Mouse (Mus musculus) neutrophil, adult 65 days (primary cell): Measurements from ENCODE around the gene Tas2r139. TPM values are rescaled to one million over a fixed set of nuclear protein-coding genes. Genes with fewer than 3 reads are reported as not detected.

Experiments used
- total RNA-seq: library from RNA; stranded (reverse); gene quantifications from 2 replicates; pipeline ENCODE4 v1.2.4, GENCODE M21; 2023

Gene Tas2r139
- total RNA-seq, result not detected in 2 replicates

GRCm38 (mm10) chr6:42140636-42141035 is at the start of gene Tas2r139:
Tas2r139 (plus strand) TSS chr6:42140936.

Other genes starting within 250 kb of the Tas2r139 start
- not detected in 2 replicates for gene Sval1, start 189.3 kb upstream of the Tas2r139 start, total RNA-seq
- gene Sval3, start 172.8 kb upstream of the Tas2r139 start, total RNA-seq, result not detected in 2 replicates
- not detected in 2 replicates for gene Sva, start 102.5 kb upstream of the Tas2r139 start, total RNA-seq
- not detected in 2 replicates for gene Tas2r144, start 74.4 kb downstream of the Tas2r139 start, total RNA-seq
- gene Gstk1, start 105.0 kb downstream of the Tas2r139 start, total RNA-seq, result 4.0 and 4.5 TPM in 2 replicates
- gene Tmem139, start 121.0 kb downstream of the Tas2r139 start, total RNA-seq, result not detected in 2 replicates
- 65.5 and 97.9 TPM in 2 replicates for gene Casp2, start 124.0 kb downstream of the Tas2r139 start, total RNA-seq
- gene Clcn1, start 145.7 kb downstream of the Tas2r139 start, total RNA-seq, result 0.11 and 0.32 TPM in 2 replicates
- not detected in 2 replicates for gene Fam131b, start 183.7 kb downstream of the Tas2r139 start, total RNA-seq
- 756 and 770 TPM in 2 replicates for gene Zyx, start 208.7 kb downstream of the Tas2r139 start, total RNA-seq
- gene Epha1, start 232.3 kb downstream of the Tas2r139 start, total RNA-seq, result 0.44 and 0.45 TPM in 2 replicates